Mouse (Mus musculus): ENCODE data around the gene Nol8.

- TF ChIP-seq CTCF (IDR thresholded peaks at IDR 0.05; ENCODE audit: low read depth) (no peak), EP300 (optimal IDR thresholded peaks at IDR 0.05) (no peak)
These were observed 59.3 kb downstream of the Nol8 start for GRCm38 (mm10) chr13:49712047-49712721.
